Mouse (Mus musculus) brown adipose tissue, adult 24 weeks (tissue): ENCODE results near the gene Cr2. TPM values are rescaled to one million over a fixed set of nuclear protein-coding genes. Genes with fewer than 3 reads are reported as not detected.
"Not testable (repeated sequence)": the region's sequence is repeated elsewhere in the genome, so short reads cannot be mapped to it uniquely, and the experiment has no call there.

ENCODE experiments used
- H3K27ac ChIP-seq: fragments of 200-500 bp; replicated peaks from 2 replicates; pipeline ENCODE4 v1.5.1; 2012; ENCODE audit warnings: low read depth, mild to moderate bottlenecking, low read length
- H3K4me1 ChIP-seq: fragments of 200-500 bp; 2 replicates; pipeline ENCODE4 v1.6.1; 2012; ENCODE audit warnings: low read length, mixed read lengths; ENCODE audit not compliant: control insufficient read depth, insufficient read depth, insufficient read length
- H3K4me3 ChIP-seq: fragments of 200-500 bp; 2 replicates; pipeline ENCODE4 v1.5.1; 2012; ENCODE audit warnings: low read depth, mild to moderate bottlenecking, low read length, moderate library complexity; ENCODE audit not compliant: insufficient read depth
- polyA plus RNA-seq: library from polyadenylated mRNA; stranded (reverse); fragments of >200 nt; gene quantifications from 2 replicates; pipeline ENCODE4 v1.2.4, GENCODE M21; 2012; ENCODE audit not compliant: missing spikeins, insufficient read depth, insufficient read length

Gene Cr2
- not detected in 2 replicates for polyA plus RNA-seq

DNA sequence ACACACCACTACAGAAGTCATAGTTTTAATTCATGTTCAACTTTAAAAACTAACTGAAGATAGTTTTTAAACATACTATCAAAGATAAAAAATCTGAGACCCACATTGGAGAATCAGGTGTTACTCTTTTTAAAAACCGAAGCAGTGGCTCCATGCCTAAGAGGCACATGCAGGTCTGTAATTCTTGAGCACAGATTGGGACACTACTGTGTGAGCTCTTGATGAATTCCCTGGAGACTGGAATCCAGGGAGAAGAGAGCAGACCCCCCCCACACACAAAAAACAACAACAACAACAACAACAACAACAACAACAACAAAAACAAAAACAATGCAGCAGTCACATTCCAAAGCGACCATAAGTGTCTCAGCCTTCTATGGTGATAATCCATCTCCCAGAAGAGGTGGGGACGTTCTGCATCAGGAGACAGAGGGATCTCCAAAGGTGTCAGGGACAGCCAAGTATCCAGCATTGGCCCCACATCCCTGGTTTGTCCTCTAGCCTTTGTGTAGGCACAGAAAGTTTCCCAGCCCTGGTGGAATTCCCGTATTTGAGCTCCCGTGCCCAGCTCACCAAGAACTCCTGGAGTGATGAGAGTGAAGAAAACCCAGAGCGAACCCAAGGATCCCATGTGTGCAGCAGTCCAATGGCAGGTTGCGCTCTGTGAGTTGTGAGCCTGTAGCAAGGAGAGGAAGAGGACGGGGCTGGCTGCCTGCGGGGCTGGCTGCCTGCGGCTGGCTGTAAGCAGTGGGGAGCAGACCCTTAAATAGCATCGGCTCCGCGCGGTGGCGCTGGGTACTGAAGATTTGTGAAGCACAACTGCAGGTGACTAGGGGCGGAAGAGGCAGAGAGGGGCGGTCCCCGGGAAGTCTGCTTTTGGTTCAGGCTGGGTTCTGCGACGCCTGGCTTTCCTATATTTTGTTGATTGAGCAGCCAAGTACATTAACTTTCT, at the start of gene Cr2:
Cr2 (minus strand) TSS at position 737 of the 952 bp plus-strand sequence.
- Histone ChIP-seq H3K4me1 (no peaks in the 10 kb centered on the region; the same call in none of the 2 replicates), H3K4me3 (peak within 1 kb of the TSS; percentile 40), H3K27ac (no peak within 1 kb of the TSS)

DNA sequence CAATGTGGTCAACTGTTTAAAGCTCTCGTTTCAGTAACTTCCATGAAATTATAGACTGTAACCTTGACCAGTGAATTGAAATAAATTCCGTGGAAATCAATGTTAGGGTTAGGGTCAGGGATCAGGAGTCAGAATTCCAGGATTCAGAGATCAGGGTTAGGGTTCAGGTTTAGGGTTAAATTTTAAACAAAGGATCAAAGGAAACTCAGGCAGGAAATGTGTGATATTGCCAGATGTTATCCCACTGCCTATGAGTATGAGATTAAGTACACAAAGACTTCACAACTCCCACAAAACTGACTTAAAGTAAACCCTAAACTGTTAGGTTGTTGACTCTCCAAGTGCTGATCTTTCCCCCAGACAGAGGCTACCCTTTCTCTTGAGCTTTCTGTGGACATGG, 45.3 kb upstream of the Cr2 start:
- H3K27ac ChIP-seq: no peak overlapping the region
- no peak overlapping the region for H3K4me3 ChIP-seq
- H3K4me1 ChIP-seq: no peaks in the 10 kb centered on the region

GRCm38 (mm10) chr1:195212851-195213250, 36.3 kb upstream of the Cr2 start:
- H3K4me3 ChIP-seq, H3K4me1 ChIP-seq, H3K27ac ChIP-seq: not testable (repeated sequence)

DNA sequence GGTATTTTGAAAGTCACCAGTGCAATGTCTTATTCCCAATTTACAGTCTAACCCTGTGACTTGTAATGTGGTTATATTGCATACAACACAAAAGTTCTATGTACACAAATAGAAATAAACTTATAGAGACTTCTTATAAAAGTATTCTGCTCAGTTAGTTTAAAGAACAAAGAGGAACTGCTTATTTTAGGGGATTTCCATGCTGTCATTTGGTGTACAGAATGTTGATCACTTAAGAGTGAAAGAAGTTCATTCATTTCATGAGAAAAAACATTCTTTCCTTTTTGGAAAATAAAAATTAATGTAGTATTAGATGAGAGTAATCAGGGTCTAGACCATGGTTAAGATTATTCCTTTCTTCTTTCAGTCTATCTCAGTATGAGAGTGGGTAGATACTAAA, 8.2 kb upstream of the Cr2 start:
- H3K4me1 ChIP-seq: no peaks in the 10 kb centered on the region
- no peak overlapping the region for H3K27ac ChIP-seq
- no peak overlapping the region for H3K4me3 ChIP-seq

DNA sequence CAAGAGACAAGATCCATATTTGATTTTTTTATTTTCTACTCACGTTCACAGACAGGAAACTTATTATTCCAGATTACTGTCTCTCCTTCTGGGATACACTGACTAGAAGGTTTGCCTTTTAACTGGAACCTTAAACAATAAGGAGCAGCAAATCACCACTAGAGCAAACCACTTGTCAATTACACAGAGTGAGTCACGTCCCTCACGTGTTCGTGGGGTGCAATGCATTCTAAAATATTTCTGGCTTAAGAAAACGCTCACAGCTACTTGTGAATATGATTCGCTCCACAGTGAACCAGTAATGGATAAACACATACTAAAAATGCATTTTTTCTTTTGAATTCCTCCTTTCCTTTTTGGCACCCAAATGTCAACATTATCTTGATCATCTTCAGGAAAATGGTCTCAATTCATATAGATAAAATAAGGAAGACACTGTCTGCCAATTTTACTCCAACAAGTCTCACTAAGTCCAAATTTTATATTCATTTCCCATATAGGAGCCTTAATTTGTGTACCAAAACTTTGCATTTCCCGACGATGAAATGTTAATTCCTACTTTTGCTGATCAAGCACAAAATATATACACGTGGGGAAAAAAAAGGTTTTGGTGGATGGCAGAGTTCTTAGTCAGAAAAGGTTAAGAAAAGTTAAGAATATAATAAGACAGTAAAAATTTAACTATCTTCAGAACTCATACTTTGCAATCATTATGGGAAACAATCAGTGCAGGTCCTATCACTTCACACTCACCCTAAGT, 11.3 kb downstream of the Cr2 start:
- Histone ChIP-seq H3K4me1 (no peaks in the 10 kb centered on the region), H3K27ac (no peak overlapping the region), H3K4me3 (no peak overlapping the region)

GRCm38 (mm10) chr1:195132070-195132469, 44.4 kb downstream of the Cr2 start:
- peak overlapping the region; percentile 30; the same call in 1 of the 2 replicates for H3K4me3 ChIP-seq

DNA sequence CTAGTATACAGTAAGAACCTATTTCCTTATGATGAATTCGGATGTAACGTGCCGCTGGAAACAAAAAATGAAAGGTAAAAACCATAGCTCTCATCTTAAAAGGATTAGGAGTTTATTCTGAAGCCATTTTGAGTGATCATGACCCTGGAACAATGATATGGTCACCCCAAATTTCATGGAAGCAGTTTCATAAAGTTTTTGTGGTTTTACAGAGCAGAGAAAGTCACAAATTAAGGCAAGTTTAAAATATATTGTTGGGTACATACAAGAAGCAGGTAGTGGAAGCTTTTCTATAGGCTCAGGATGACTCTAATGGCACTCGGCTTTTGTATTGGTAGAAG, 44.9 kb downstream of the Cr2 start:
- peak overlapping the region; percentile 98 for H3K27ac ChIP-seq
- peaks cover 2% of the 10 kb centered on the region; the same call in 1 of the 2 replicates for H3K4me1 ChIP-seq
- peak overlapping the region; percentile 92 for H3K4me3 ChIP-seq

More at GRCm38 (mm10) chr1:195132070-195132469, 44.4 kb downstream of the Cr2 start:
- Histone ChIP-seq H3K4me1 (peaks cover 2% of the 10 kb centered on the region; the same call in 1 of the 2 replicates), H3K27ac (0 out of 2 replicates have a peak overlapping the region, but pooled peaks have one; percentile 37)

- Histone ChIP-seq H3K27ac (peak within 1 kb of the TSS; percentile 98), H3K4me3 (peak within 1 kb of the TSS; percentile 92), H3K4me1 (peaks cover 2% of the 10 kb centered on the region; the same call in 1 of the 2 replicates)
Measured at GRCm38 (mm10) chr1:195130953-195131674, 45.4 kb downstream of the Cr2 start, which contains the start of gene Cr1l. TSS of gene Cr1l (minus strand) at chr1:195131586.

GRCm38 (mm10) chr1:195130479-195130878, 46.0 kb downstream of the Cr2 start:
- Histone ChIP-seq H3K27ac (peak overlapping the region; percentile 98), H3K4me3 (peak overlapping the region; percentile 92)

GRCm38 (mm10) chr1:195129867-195130266, 46.6 kb downstream of the Cr2 start:
- 0 out of 2 replicates have a peak overlapping the region, but pooled peaks have one; percentile 18 for H3K4me3 ChIP-seq
- H3K27ac ChIP-seq: no peak overlapping the region
- peaks cover 4% of the 10 kb centered on the region; the same call in 1 of the 2 replicates for H3K4me1 ChIP-seq

More at GRCm38 (mm10) chr1:195130479-195130878, 46.0 kb downstream of the Cr2 start:
- H3K4me1 ChIP-seq: peaks cover 2% of the 10 kb centered on the region; the same call in 1 of the 2 replicates

- Histone ChIP-seq H3K4me3 (no peak overlapping the region), H3K4me1 (no peaks in the 10 kb centered on the region), H3K27ac (no peak overlapping the region)
Measured at GRCm38 (mm10) chr1:195114414-195114813, 62.1 kb downstream of the Cr2 start.

DNA sequence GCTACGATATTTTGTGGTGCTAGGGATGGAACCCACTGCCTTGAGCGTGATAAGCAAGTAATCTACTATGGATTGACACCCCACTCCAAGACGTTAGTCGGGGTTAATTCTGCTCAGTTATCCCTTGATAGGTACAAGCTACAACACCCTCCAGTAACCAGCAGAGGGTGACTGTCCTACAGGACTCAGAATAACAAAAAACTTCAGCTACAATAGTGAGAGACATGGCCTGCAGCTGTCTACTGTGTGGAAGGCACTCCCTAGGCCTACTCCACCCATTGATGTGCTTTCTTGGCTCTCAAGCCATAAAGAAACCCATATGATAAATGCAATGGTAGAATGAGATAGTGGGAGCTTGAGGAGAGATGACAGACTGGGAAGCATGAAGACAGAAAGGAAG, 62.9 kb downstream of the Cr2 start:
- H3K27ac ChIP-seq: no peak overlapping the region
- H3K4me3 ChIP-seq: no peak overlapping the region
- no peaks in the 10 kb centered on the region for H3K4me1 ChIP-seq

DNA sequence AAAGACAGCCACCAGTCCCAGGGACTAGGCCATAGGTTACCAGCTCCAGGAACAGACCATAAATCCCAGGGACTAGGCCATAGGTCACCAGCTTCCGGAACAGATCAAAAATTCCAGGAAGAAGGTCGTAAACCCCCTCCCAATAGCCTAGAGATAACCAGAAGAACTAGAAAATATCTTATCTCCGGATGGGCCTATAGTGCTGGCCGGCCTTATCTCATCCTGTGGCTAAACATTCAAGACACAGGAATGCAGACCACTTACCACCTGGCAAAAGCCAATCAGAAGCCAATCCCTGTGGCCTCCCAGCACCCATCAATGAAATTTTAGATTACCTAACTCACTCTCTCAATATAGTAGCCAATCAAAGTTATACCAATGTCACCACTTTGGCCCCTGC, 75.8 kb downstream of the Cr2 start:
- no peak overlapping the region for H3K27ac ChIP-seq
- no peak overlapping the region for H3K4me3 ChIP-seq
- H3K4me1 ChIP-seq: no peaks in the 10 kb centered on the region

- Histone ChIP-seq H3K4me3 (no peak overlapping the region), H3K4me1 (no peaks in the 10 kb centered on the region; the same call in 1 of the 2 replicates), H3K27ac (no peak overlapping the region)
Measured at GRCm38 (mm10) chr1:195098004-195098403, 78.5 kb downstream of the Cr2 start.
